In the genomic region with DNA sequence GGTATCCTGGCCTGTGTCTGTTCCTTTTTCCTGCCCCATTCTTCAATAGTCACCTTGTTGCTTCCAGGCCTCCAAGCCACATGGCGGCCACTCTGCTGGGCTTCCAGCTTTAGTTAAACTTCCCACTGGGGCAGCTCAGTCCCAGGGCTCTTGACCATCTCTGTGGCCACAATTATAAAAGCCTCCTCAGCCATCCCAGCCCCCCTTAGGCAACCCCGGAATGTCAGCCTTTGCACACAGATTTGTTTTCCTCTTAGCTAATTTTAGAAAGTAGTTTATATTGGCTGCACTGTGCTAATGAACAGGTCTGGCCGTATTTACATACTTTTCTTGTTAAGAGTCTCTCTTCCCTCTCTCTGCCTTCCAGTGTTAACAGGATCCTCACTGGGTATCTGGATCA, we compare ENCODE assay signal across 13 mouse cellular contexts.
A peak's percentile ranks its signal among the peaks of the same experiment; 100 is the strongest.
DNase-seq lines count a peak whose midpoint lies in the region; ATAC-seq lines count a peak whose summit lies in the region.
"Had no signal": no experiment of that assay in that cellular context is flagged by ENCODE, and none has a peak within 500 bp of the region (broad histone marks: within the 10 kb centered on the region; RNA-seq: fewer than 3 reads in every experiment).

No protein-coding gene starts in this region.

- no peak for ATAC-seq in forebrain, embryonic 12.5 days (ENCODE audit: low FRiP score)
- no peak for ATAC-seq in forebrain, embryonic 11.5 days (replicated peaks; ENCODE audit: low FRiP score)
- no peak for ATAC-seq in midbrain, embryonic 11.5 days (ENCODE audit: low FRiP score)
- ATAC-seq in limb, embryonic 15.5 days (ENCODE audit: insufficient number of reproducible peaks, low FRiP score, low TSS enrichment, low read depth): no peak
- ATAC-seq in neural tube, embryonic 15.5 days (ENCODE audit: low FRiP score): no peak
- no peak for ATAC-seq in kidney, embryonic 14.5 days (ENCODE audit: low FRiP score, low TSS enrichment)

- peaks cover 37% of the 10 kb centered on the region for H3K4me1 ChIP-seq in forebrain, embryonic 12.5 days
- H3K4me1 ChIP-seq in forebrain, embryonic 11.5 days (replicated peaks; ENCODE audit: control insufficient read depth, insufficient read depth, low read length): 0 out of 2 replicates have a peak, but pooled peaks cover 2% of the 10 kb centered on the region
- peaks cover 50% of the 10 kb centered on the region for H3K4me1 ChIP-seq in midbrain, embryonic 10.5 days
- H3K4me1 ChIP-seq in midbrain, embryonic 11.5 days (ENCODE audit: control insufficient read depth, insufficient read depth, low read length): peaks cover 18% of the 10 kb centered on the region
- peaks cover 35% of the 10 kb centered on the region for H3K4me1 ChIP-seq in limb, embryonic 15.5 days
- H3K4me1 ChIP-seq in neural tube, embryonic 15.5 days: peaks cover 53% of the 10 kb centered on the region
- 0 out of 2 replicates have a peak, but pooled peaks cover 8% of the 10 kb centered on the region for H3K4me1 ChIP-seq in kidney, embryonic 14.5 days (ENCODE audit: control insufficient read depth, insufficient read depth, low read length)
- H3K4me1 ChIP-seq: liver, embryonic 13.5 days had no signal

- H3K36me3 ChIP-seq in forebrain, embryonic 12.5 days (replicated peaks): no peaks in the 10 kb centered on the region
- H3K36me3 ChIP-seq in forebrain, embryonic 11.5 days (ENCODE audit: control insufficient read depth, insufficient read depth, low read length): no peaks in the 10 kb centered on the region
- no peaks in the 10 kb centered on the region for H3K36me3 ChIP-seq in midbrain, embryonic 10.5 days
- no peaks in the 10 kb centered on the region for H3K36me3 ChIP-seq in midbrain, embryonic 11.5 days (ENCODE audit: control insufficient read depth, insufficient read depth, low read length)
- H3K36me3 ChIP-seq in limb, embryonic 15.5 days: no peaks in the 10 kb centered on the region
- H3K36me3 ChIP-seq in neural tube, embryonic 15.5 days: no peaks in the 10 kb centered on the region
- no peaks in the 10 kb centered on the region for H3K36me3 ChIP-seq in kidney, embryonic 14.5 days (ENCODE audit: control insufficient read depth, insufficient read depth, low read length)
- H3K36me3 ChIP-seq: liver, embryonic 13.5 days had no signal

- DNase-seq in forebrain, embryonic 11.5 days (ENCODE audit: low spot score): no peak
- no peak for DNase-seq in midbrain, embryonic 10.5 days (ENCODE audit: low spot score)
- no peak for DNase-seq in midbrain, embryonic 11.5 days (ENCODE audit: low spot score, missing footprints)
- no peak for DNase-seq in cerebellum, postnatal 25 days
- DNase-seq: adrenal gland, postnatal 14 days; kidney, postnatal 25 days; liver, embryonic 13.5 days; spleen, adult 18-20 months had no signal

- peak overlapping the region; percentile 63; the same call in 1 of the 2 replicates for H3K27ac ChIP-seq in forebrain, embryonic 12.5 days
- H3K27ac ChIP-seq in forebrain, embryonic 11.5 days (ENCODE audit: low read depth, low read length): no peak overlapping the region
- H3K27ac ChIP-seq in midbrain, embryonic 10.5 days (replicated peaks): peak overlapping the region; percentile 43; the same call in 1 of the 2 replicates
- no peak overlapping the region; the same call in 1 of the 2 replicates for H3K27ac ChIP-seq in midbrain, embryonic 11.5 days (ENCODE audit: low read depth, low read length)
- H3K27ac ChIP-seq in limb, embryonic 15.5 days: peak overlapping the region; percentile 51; the same call in 1 of the 2 replicates
- peak overlapping the region; percentile 64 for H3K27ac ChIP-seq in neural tube, embryonic 15.5 days (replicated peaks)
- no peak overlapping the region for H3K27ac ChIP-seq in kidney, embryonic 14.5 days (ENCODE audit: low read depth, low read length)
- H3K27ac ChIP-seq: liver, embryonic 13.5 days had no signal

- no peaks in the 10 kb centered on the region for H3K27me3 ChIP-seq in forebrain, embryonic 12.5 days
- no peaks in the 10 kb centered on the region for H3K27me3 ChIP-seq in forebrain, embryonic 11.5 days (ENCODE audit: control insufficient read depth, insufficient read depth, low read length)
- H3K27me3 ChIP-seq in midbrain, embryonic 10.5 days (ENCODE audit: low read depth, poor library complexity, severe bottlenecking): no peaks in the 10 kb centered on the region
- no peaks in the 10 kb centered on the region for H3K27me3 ChIP-seq in midbrain, embryonic 11.5 days (ENCODE audit: control insufficient read depth, insufficient read depth, low read length)
- no peaks in the 10 kb centered on the region for H3K27me3 ChIP-seq in limb, embryonic 15.5 days
- no peaks in the 10 kb centered on the region for H3K27me3 ChIP-seq in neural tube, embryonic 15.5 days (replicated peaks)
- H3K27me3 ChIP-seq in kidney, embryonic 14.5 days (ENCODE audit: control insufficient read depth, insufficient read depth, low read length): no peaks in the 10 kb centered on the region
- H3K27me3 ChIP-seq: liver, embryonic 13.5 days had no signal

- H3K9ac ChIP-seq in forebrain, embryonic 12.5 days: no peak overlapping the region
- no peak overlapping the region for H3K9ac ChIP-seq in forebrain, embryonic 11.5 days (ENCODE audit: low read length)
- no peak overlapping the region for H3K9ac ChIP-seq in midbrain, embryonic 11.5 days (ENCODE audit: low read length)
- no peak overlapping the region for H3K9ac ChIP-seq in limb, embryonic 15.5 days
- no peak overlapping the region for H3K9ac ChIP-seq in neural tube, embryonic 15.5 days (replicated peaks)
- H3K9ac ChIP-seq in kidney, embryonic 14.5 days (ENCODE audit: low read depth, low read length): no peak overlapping the region
- H3K9ac ChIP-seq: liver, embryonic 13.5 days had no signal

- H3K9me3 ChIP-seq in forebrain, embryonic 12.5 days: no peaks in the 10 kb centered on the region
- H3K9me3 ChIP-seq in forebrain, embryonic 11.5 days (ENCODE audit: control insufficient read depth, low read length): no peaks in the 10 kb centered on the region
- H3K9me3 ChIP-seq in midbrain, embryonic 10.5 days (replicated peaks): no peaks in the 10 kb centered on the region
- no peaks in the 10 kb centered on the region for H3K9me3 ChIP-seq in midbrain, embryonic 11.5 days (ENCODE audit: control insufficient read depth, low read length)
- no peaks in the 10 kb centered on the region for H3K9me3 ChIP-seq in limb, embryonic 15.5 days
- no peaks in the 10 kb centered on the region for H3K9me3 ChIP-seq in neural tube, embryonic 15.5 days (replicated peaks)
- H3K9me3 ChIP-seq in kidney, embryonic 14.5 days (ENCODE audit: control insufficient read depth, low read length): 0 out of 2 replicates have a peak, but pooled peaks cover 3% of the 10 kb centered on the region
- H3K9me3 ChIP-seq: liver, embryonic 13.5 days had no signal

- H3K4me3 ChIP-seq in forebrain, embryonic 12.5 days (replicated peaks): no peak overlapping the region
- H3K4me3 ChIP-seq in forebrain, embryonic 11.5 days (ENCODE audit: low read depth, low read length): no peak overlapping the region
- H3K4me3 ChIP-seq in midbrain, embryonic 10.5 days: no peak overlapping the region
- H3K4me3 ChIP-seq in midbrain, embryonic 11.5 days (ENCODE audit: low read depth, low read length): no peak overlapping the region
- H3K4me3 ChIP-seq in limb, embryonic 15.5 days: no peak overlapping the region
- H3K4me3 ChIP-seq in neural tube, embryonic 15.5 days (replicated peaks): no peak overlapping the region
- H3K4me3 ChIP-seq in kidney, embryonic 14.5 days (ENCODE audit: low read length): no peak overlapping the region
- H3K4me3 ChIP-seq: erythroblast, embryonic 14.5 days; liver, embryonic 13.5 days had no signal

- no peak overlapping the region for H3K4me2 ChIP-seq in forebrain, embryonic 12.5 days
- H3K4me2 ChIP-seq in forebrain, embryonic 11.5 days (ENCODE audit: low read depth, low read length, severe bottlenecking): no peak overlapping the region
- no peak overlapping the region for H3K4me2 ChIP-seq in midbrain, embryonic 11.5 days
- no peak overlapping the region for H3K4me2 ChIP-seq in limb, embryonic 15.5 days
- no peak overlapping the region for H3K4me2 ChIP-seq in neural tube, embryonic 15.5 days
- no peak overlapping the region for H3K4me2 ChIP-seq in kidney, embryonic 14.5 days (replicated peaks; ENCODE audit: low read depth, low read length)
- H3K4me2 ChIP-seq: liver, embryonic 13.5 days had no signal

- WGBS in forebrain, embryonic 12.5 days: 52% methylated on average over 3 of the region's 3 CpGs
- WGBS in forebrain, embryonic 11.5 days: 81% methylated on average over 3 of the region's 3 CpGs
- 84% methylated on average over 3 of the region's 3 CpGs for WGBS in midbrain, embryonic 10.5 days
- 68% methylated on average over 3 of the region's 3 CpGs for WGBS in midbrain, embryonic 11.5 days
- 28% methylated on average over 3 of the region's 3 CpGs for WGBS in limb, embryonic 15.5 days
- WGBS in neural tube, embryonic 15.5 days: 74% methylated on average over 3 of the region's 3 CpGs
- WGBS in kidney, embryonic 14.5 days: 69% methylated on average over 3 of the region's 3 CpGs

Comparison
In these comparisons a context has a peak if more than half of its experiments do, and no peak if none do; other contexts are left out.
1. H3K27ac ChIP-seq: peak in forebrain, embryonic 12.5 days (single experiment), midbrain, embryonic 10.5 days (single experiment), limb, embryonic 15.5 days (single experiment) and neural tube, embryonic 15.5 days (single experiment); none in forebrain, embryonic 11.5 days (single experiment), midbrain, embryonic 11.5 days (single experiment) and kidney, embryonic 14.5 days (single experiment).